Mouse (Mus musculus) left cerebral cortex, postnatal 14 days (tissue): ENCODE results near the gene Brca2. TPM values are rescaled to one million over a fixed set of nuclear protein-coding genes. Genes with fewer than 3 reads are reported as not detected.
A peak's percentile ranks its signal among the peaks of the same experiment; 100 is the strongest.

Experiments used
- DNase-seq, 2 experiments: peaks; one replicate each; pipeline ENCODE4 v3.0.0; 2021 to 2022; ENCODE audit warnings: low spot score in 2 of 2, mixed read lengths in 1 of 2
- intact Hi-C: fragments of 180-260 bp; cut with DNase I; formaldehyde crosslinking; loops from one replicate; pipeline ENCODE4 v1.15.1; 2025
- total RNA-seq, 2 experiments: library from RNA; stranded (reverse); gene quantifications; 2 replicates each; pipeline ENCODE4 v1.2.3; 2021

The Brca2 gene
- total RNA-seq, 2 experiments from 2014 or later, result 6.8 to 7.3 TPM

- intact Hi-C loops, result no loop called here
- no peak for DNase-seq
Observed at GRCm38 (mm10) chr5:150560851-150561250, 38.4 kb downstream of the Brca2 start.

- intact Hi-C loops, result no loop called here
Observed at GRCm38 (mm10) chr5:150561376-150561775, 38.9 kb downstream of the Brca2 start.

GRCm38 (mm10) chr5:150561783-150562182 lies 39.4 kb downstream of the Brca2 start:
- intact Hi-C loops, result no loop called here
- no peak for DNase-seq

More at GRCm38 (mm10) chr5:150561376-150561775, 38.9 kb downstream of the Brca2 start:
- no peak for DNase-seq

GRCm38 (mm10) chr5:150564426-150564825 lies 42.0 kb downstream of the Brca2 start:
- no peak for DNase-seq
- intact Hi-C loops, result no loop called here

- DNase-seq, result peak; percentile 70 to 77
- intact Hi-C loops, result no loop called here
Observed at GRCm38 (mm10) chr5:150566226-150566625, 43.8 kb downstream of the Brca2 start.

- intact Hi-C loops, result no loop called here
- DNase-seq, result no peak
Observed at GRCm38 (mm10) chr5:150566971-150567370, 44.5 kb downstream of the Brca2 start.

- intact Hi-C loops, result no loop called here
- DNase-seq, result peak in 1 of 2 experiments; percentile 32
Observed at GRCm38 (mm10) chr5:150570496-150571219, 48.2 kb downstream of the Brca2 start.

- intact Hi-C loops, result no loop called here
- no peak for DNase-seq
Observed at GRCm38 (mm10) chr5:150574403-150574802, 52.0 kb downstream of the Brca2 start.

GRCm38 (mm10) chr5:150574885-150575284 lies 52.5 kb downstream of the Brca2 start:
- intact Hi-C loops, result no loop called here
- no peak for DNase-seq

GRCm38 (mm10) chr5:150576832-150577231 lies 54.4 kb downstream of the Brca2 start:
- no peak for DNase-seq
- intact Hi-C loops, result no loop called here

GRCm38 (mm10) chr5:150578613-150579171 lies 56.3 kb downstream of the Brca2 start:
- intact Hi-C loops, result no loop called here
- DNase-seq, result no peak

- no peak for DNase-seq
- intact Hi-C loops, result no loop called here
Observed at GRCm38 (mm10) chr5:150581180-150581579, 58.8 kb downstream of the Brca2 start.

- intact Hi-C loops, result no loop called here
- DNase-seq, result no peak
Observed at GRCm38 (mm10) chr5:150583181-150583580, 60.8 kb downstream of the Brca2 start.

GRCm38 (mm10) chr5:150583622-150584336 lies 61.3 kb downstream of the Brca2 start:
- DNase-seq, result peak in 1 of 2 experiments; percentile 35
- intact Hi-C loops, result no loop called here

- DNase-seq, result no peak
- intact Hi-C loops, result no loop called here
Observed at GRCm38 (mm10) chr5:150584337-150584729, 61.9 kb downstream of the Brca2 start.

GRCm38 (mm10) chr5:150589945-150590344 lies 67.5 kb downstream of the Brca2 start:
- DNase-seq, result no peak
- intact Hi-C loops, result no loop called here

GRCm38 (mm10) chr5:150592186-150592903 lies 69.9 kb downstream of the Brca2 start:
- intact Hi-C loops, result no loop called here
- no peak for DNase-seq

GRCm38 (mm10) chr5:150592904-150593755 lies 70.7 kb downstream of the Brca2 start:
- DNase-seq, result peak; percentile 55 to 62
- intact Hi-C loops, result no loop called here
